Mouse (Mus musculus): Measurements from ENCODE around the gene C1qtnf9. TPM values are rescaled to one million over a fixed set of nuclear protein-coding genes. Genes with fewer than 3 reads are reported as not detected.

Gene C1qtnf9
- not detected in 2 replicates for total RNA-seq (2014; fragmentation: Nextera tagmentation)
- not detected in 2 replicates for total RNA-seq (2017)

DNA sequence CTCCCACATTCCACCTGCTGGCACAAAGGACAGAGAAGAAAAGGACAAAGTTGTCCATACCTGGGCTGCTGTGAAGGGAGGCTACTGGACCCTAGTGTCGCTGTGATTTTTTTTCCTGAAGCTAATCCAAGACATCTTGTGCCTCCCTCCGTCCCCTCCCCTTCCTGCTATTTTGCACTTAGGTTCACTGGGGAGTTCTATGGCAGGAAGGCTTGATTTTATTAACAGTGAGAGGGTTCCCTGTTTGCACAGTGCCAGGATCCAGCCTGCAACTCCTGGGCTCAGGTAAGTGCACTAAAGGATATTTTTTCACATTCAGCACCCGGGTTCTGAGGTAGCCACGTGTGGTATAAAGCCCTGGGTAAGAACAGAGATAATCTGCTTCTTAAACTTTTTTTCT, at the start of gene C1qtnf9:
Gene C1qtnf9, plus strand, starts transcription at position 251 of the 400 bp plus-strand sequence.
- ATAC-seq (replicated peaks; ENCODE audit: poor library complexity, severe bottlenecking) = no peak

GRCm38 (mm10) chr14:60721304-60721703, 46.6 kb upstream of the C1qtnf9 start:
- peak; percentile 15; the same call in 1 of the 2 replicates for ATAC-seq (replicated peaks; ENCODE audit: poor library complexity, severe bottlenecking)

DNA sequence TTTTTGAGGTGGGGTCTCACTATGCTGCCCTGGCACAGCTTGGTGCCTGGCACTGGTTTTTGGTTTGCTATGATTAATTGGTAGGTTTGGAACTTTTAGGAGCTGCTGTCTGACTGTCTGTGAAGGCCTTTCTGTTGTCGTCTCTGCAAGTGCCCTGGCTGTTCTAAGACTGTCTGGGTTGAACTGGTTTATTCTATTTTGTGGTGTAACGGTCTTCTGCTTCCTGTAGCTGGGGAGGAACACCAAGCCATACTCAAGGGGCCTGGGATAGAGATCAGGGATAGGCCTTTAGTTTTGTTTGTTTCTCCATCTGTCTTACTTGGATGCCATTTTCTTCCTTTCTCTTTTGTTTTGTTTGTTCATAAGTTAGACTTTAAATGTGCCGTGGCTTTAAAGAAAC, 46.0 kb upstream of the C1qtnf9 start:
- peak; percentile 21; the same call in 1 of the 2 replicates for ATAC-seq (replicated peaks; ENCODE audit: poor library complexity, severe bottlenecking)

DNA sequence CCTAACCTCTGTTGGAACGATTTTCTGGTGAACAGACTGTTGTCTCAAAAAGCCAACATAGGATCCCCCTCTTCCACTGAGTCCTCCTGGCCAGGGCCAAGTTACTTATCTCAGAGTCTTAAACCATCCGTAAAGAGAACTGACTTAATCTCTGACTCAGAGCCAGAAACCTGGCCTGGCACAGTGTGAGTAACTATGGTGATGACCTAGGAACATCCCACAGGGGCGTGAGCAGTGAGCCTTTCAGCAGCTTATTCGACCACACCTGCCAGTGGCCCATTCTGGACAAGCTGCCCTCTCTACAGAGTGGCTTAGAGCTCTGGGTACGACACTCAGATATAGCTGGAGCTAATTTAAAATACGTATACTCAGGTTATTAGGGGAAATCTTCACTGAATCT, 41.8 kb upstream of the C1qtnf9 start:
- no peak for ATAC-seq (replicated peaks; ENCODE audit: poor library complexity, severe bottlenecking)

GRCm38 (mm10) chr14:60727130-60727529, 40.8 kb upstream of the C1qtnf9 start:
- peak; percentile 52 for ATAC-seq (replicated peaks; ENCODE audit: poor library complexity, severe bottlenecking)

DNA sequence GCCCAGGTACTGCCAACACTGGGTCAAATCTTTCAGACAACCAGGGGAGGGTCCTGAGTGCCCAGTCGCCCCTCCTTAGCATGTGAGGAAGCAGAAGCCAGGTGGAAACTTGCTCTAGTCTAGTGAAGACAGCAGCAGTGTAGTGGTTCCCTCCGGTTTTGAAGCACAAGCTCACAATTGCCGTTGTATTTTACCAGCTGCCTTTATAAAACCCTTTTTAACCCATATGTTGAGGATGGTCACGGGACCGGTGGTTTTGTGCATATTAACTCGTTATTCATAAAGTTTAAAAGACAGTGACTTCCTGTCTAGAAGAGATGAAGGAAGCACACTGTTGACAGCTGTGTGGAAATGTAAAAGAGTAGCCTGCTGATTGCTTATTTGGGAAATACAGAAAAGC, 35.9 kb upstream of the C1qtnf9 start:
- no peak for ATAC-seq (replicated peaks; ENCODE audit: poor library complexity, severe bottlenecking)

DNA sequence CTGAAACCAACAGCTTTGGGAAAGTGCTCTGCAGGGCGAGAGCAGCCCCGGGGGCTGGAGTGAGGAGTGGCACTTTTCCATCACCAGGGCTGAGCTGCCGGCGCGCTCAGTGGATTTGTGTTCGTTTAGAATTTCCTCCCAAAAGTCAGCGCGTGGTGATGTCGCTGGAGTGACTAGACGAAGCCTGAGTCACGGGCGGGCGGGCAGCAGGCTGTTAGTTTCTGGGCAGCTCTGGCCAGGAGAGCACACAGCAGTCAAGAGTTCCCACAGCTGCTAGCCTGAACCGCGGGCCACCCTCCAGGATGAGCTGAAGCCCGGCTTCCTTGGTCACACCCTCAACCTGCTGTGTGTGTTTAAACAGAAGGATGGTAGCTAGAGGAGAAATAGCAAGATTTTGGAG, 35.1 kb upstream of the C1qtnf9 start:
- 0 out of 2 replicates have a peak, but pooled peaks have one; percentile 5 for ATAC-seq (replicated peaks; ENCODE audit: poor library complexity, severe bottlenecking)

DNA sequence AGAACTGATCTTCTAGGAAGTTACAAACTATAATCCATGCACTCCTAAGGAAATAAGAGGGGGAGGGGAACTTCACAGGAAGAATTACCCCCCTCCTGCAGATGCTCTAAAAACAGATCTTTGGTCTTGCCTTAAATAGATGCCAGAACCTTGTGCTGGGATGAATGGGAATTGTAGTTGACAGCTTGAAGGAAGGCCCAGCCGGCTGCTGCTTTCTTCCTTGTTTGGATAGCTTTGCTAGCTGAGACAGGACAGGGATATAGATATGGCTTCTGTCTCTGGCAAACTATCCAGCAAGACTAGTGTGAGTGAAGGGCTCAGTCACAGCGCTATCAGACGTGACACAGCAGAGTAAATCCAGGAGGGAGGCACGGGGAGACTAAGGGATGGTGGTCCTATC, 34.2 kb upstream of the C1qtnf9 start:
- no peak for ATAC-seq (replicated peaks; ENCODE audit: poor library complexity, severe bottlenecking)

- ATAC-seq (replicated peaks; ENCODE audit: poor library complexity, severe bottlenecking) = no peak
Measured at GRCm38 (mm10) chr14:60735206-60735605, 32.7 kb upstream of the C1qtnf9 start.

GRCm38 (mm10) chr14:60735848-60736547, 31.9 kb upstream of the C1qtnf9 start:
- peak; percentile 23 for ATAC-seq (replicated peaks; ENCODE audit: poor library complexity, severe bottlenecking)

GRCm38 (mm10) chr14:60736591-60737192, 31.2 kb upstream of the C1qtnf9 start:
- ATAC-seq (replicated peaks; ENCODE audit: poor library complexity, severe bottlenecking) = peak; percentile 70

DNA sequence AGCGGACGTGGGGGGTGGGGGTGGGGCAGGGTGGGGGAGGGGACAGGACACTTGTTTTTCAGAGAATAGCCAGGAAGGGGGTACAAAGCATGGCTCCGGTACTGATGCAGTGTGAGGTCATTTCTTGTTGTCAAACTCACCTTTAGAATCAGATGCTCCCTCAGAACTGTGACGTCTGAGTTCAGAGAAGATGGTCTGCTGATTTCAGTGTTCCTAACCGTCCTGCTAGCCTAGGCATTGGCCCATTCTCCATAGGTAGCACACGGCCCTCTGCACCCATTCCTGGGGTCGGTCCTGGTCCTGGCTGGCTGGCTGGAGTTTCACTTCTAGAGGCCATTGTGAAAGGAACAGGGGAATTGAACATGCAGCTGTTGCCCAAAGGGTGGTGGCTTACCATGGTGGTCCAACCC, 30.7 kb upstream of the C1qtnf9 start:
- no peak for ATAC-seq (replicated peaks; ENCODE audit: poor library complexity, severe bottlenecking)

DNA sequence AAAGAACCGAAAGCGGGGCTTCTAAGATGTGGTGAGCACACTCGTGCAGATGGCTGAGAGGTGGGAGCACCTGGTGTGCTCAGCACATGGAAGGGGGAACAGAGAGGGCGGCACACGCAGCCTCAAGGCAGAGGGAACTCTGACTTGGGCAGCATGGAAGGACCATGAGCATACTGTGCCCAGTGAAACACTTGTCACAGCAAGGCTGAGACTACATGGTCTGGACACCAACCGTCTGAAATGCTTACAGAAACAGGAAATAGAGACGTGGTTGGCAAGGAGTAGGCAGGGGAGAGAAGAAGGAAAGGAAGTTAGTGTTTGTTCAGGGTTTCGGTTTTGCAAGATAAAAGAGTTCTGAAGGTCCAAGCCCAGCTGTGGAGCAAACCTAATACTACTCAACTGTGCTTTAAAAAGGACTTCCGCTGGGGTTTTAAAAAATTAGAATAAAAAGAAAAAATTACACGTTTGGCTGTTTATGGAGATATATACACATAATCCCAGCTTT, 29.4 kb upstream of the C1qtnf9 start:
- ATAC-seq (replicated peaks; ENCODE audit: poor library complexity, severe bottlenecking) = peak; percentile 45

- ATAC-seq (replicated peaks; ENCODE audit: poor library complexity, severe bottlenecking) = no peak
Measured at GRCm38 (mm10) chr14:60739155-60739554, 28.8 kb upstream of the C1qtnf9 start.

DNA sequence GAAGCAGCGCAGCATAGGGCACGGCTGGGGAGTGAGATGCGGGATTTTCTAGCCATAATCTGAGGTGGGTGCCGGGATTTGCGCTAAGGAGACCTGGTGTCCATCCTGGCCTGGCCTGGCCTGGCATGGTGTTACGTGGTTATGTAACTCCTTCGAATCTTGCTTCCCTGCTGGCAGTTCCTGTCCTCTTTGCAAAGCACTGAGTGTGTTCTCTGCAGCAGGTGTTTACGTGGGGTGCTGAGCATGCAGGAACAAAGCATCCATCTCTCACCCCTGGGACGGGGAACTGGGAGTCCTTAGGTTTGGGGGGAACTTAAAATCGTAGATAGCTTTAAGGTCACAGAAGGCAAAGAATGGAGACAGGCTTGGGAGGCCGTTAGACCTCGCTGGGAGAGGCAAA, 28.3 kb upstream of the C1qtnf9 start:
- no peak for ATAC-seq (replicated peaks; ENCODE audit: poor library complexity, severe bottlenecking)

DNA sequence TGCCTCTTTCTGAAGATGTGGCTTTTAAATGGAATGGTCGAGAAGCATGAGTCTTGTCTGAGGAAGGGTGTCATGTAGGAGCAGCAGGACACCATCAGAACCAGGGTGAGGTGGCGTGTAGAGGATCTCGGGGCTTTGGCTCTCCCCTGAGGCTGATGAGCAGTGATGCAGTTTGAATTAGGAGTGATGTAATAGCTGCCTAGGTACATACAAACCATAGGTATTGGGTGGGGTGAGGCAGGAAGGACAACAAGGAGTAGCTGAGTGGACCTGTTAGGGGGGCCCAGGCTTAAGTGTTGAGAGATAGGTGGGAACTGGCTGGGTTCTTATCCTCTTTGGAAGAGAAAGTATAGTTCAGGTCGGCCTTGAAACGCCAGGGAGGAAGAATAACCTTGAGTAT, 27.4 kb upstream of the C1qtnf9 start:
- ATAC-seq (replicated peaks; ENCODE audit: poor library complexity, severe bottlenecking) = no peak

DNA sequence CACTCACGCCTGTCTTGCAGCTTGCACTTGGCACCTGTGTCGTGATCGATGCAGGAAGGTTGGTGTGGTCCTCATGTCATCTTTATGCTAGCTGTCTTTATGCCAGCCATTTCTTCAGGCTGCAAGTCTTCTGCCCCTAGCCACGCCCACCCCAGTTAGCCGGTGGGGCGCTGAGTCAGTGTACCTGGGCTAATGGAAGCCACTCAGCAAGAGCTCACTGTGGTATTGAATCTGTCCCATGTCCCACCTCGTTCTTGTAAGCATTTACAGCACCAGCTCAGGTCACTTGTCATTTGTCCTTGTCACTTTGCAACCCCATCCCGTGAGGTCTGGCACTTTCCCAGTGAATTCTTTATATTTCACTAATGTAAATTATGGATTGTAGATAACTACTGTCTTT, 26.9 kb upstream of the C1qtnf9 start:
- no peak for ATAC-seq (replicated peaks; ENCODE audit: poor library complexity, severe bottlenecking)

DNA sequence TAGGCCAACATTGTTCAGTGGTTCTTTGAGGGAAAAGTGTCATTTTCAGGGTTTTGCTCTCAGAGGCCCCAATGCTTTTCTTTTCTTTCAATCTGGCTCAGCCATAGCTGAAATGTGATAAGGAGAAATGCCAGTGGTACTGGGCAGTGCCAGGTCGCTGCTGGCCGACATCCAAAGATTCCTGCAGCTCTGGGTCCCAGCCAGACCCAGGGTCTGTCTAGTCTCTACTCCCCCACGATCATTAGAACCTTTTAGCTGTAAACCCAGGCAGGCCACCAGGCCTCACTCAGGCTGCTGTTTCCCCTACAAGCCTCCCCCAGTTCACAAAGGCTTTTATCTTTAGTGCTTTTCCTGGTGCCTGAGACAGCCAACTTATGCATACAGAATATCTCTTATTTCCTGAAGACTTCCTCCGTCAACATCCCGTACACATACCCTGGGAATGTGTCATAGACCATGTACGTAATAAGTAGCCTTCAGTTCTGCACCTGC, 26.4 kb upstream of the C1qtnf9 start:
- no peak for ATAC-seq (replicated peaks; ENCODE audit: poor library complexity, severe bottlenecking)

DNA sequence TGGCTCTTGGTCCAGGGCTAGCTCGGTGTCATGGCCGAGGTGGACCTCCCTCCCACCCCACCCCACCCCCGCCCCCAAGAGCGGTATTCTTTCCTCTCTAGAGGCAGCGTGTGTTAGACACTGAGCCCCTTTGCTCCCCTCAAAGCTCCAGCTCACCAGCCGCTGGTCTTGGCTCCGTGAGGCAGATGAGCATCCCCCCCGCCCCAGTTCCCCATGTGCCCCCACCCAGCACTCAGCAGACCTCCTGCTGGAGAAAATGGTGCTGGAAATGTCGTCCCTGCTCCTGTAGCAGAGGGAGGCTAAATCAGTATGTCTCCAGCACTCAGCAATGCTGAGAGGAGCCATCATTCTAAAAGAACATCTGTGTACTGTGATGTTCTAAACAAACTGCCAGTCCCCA, 24.3 kb upstream of the C1qtnf9 start:
- ATAC-seq (replicated peaks; ENCODE audit: poor library complexity, severe bottlenecking) = no peak

DNA sequence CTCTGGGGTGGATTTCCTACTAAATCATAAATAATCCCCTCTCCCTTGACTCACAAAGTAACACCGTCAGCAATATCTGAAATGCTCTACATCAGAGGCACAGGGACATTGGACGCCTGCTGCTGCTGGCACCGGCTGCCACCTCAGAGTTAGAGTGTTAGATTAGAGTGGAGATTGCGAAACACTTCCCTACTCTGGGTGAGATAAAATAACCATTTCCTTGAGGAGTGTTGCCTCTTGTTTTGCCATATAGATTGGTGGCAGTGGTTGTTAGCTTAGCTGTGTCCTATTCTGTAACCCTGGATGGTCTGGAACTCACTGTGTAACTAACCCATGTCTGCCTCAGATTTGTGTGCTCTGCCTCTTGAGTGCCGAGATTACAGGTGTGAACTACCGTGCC, 22.7 kb upstream of the C1qtnf9 start:
- peak; percentile 33 for ATAC-seq (replicated peaks; ENCODE audit: poor library complexity, severe bottlenecking)

DNA sequence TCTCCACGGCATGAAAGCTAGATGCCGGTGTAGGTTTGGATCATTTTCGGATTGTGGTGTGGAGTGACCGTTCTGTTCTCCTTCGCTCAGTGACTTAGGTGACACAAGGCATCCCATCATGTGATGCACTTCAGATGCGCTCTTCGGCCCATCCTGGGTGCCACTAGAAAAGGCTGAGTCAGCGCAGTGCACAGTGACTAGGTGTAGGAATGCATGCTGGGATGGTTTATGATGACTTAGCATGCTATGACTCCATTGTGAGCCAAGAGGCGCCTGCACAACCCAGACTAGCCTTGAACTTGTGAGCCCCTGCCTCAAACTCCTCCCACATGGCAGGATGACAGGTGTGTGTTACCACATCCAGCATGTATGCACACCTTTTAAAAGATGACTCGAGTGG, 21.8 kb upstream of the C1qtnf9 start:
- ATAC-seq (replicated peaks; ENCODE audit: poor library complexity, severe bottlenecking) = no peak

Data from granulocyte monocyte progenitor cell, adult 5-6 weeks (primary cell).